Mouse (Mus musculus): ENCODE results near the gene Rnase12. TPM values are rescaled to one million over a fixed set of nuclear protein-coding genes. Genes with fewer than 3 reads are reported as not detected.

Gene Rnase12
- total RNA-seq, 2 experiments from 2014 or later = not detected

GRCm38 (mm10) chr14:51085086-51085485 lies 27.6 kb upstream of the Rnase12 start:
- no peak for DNase-seq

GRCm38 (mm10) chr14:51083805-51084204 lies 26.3 kb upstream of the Rnase12 start:
- no peak for DNase-seq

GRCm38 (mm10) chr14:51082599-51083581 lies 25.4 kb upstream of the Rnase12 start:
- no peak for DNase-seq

GRCm38 (mm10) chr14:51081035-51081434 lies 23.6 kb upstream of the Rnase12 start:
- no peak for DNase-seq

GRCm38 (mm10) chr14:51079180-51079579 lies 21.7 kb upstream of the Rnase12 start:
- no peak for DNase-seq

GRCm38 (mm10) chr14:51074335-51074734 lies 16.9 kb upstream of the Rnase12 start, which contains the start of gene Olfr750:
Olfr750 (minus strand) TSS chr14:51074435.
- no peak for DNase-seq

- DNase-seq = peak; percentile 32
These were observed 12.2 kb upstream of the Rnase12 start for GRCm38 (mm10) chr14:51069617-51070016.

- DNase-seq = no peak
These were observed 11.5 kb upstream of the Rnase12 start for GRCm38 (mm10) chr14:51068956-51069355.

- DNase-seq = no peak
These were observed 3.3 kb upstream of the Rnase12 start for GRCm38 (mm10) chr14:51060761-51061160.

GRCm38 (mm10) chr14:51054243-51055237 lies 2.9 kb downstream of the Rnase12 start:
- DNase-seq = no peak

- DNase-seq = no peak
These were observed 4.3 kb downstream of the Rnase12 start for GRCm38 (mm10) chr14:51053176-51053575.

GRCm38 (mm10) chr14:51051941-51052340 lies 5.5 kb downstream of the Rnase12 start:
- DNase-seq = no peak

GRCm38 (mm10) chr14:51050063-51050462 lies 7.4 kb downstream of the Rnase12 start, which contains the start of gene Rnase11:
Rnase11 (minus strand) TSS chr14:51050163.
- DNase-seq = no peak

GRCm38 (mm10) chr14:51047846-51048245 lies 9.6 kb downstream of the Rnase12 start:
- DNase-seq = no peak

GRCm38 (mm10) chr14:51041769-51042168 lies 15.7 kb downstream of the Rnase12 start, which contains the start of gene Rnase9:
Rnase9 (minus strand) TSS chr14:51041869.
- no peak for DNase-seq

- no peak for DNase-seq
These were observed 21.2 kb downstream of the Rnase12 start for GRCm38 (mm10) chr14:51036214-51036613.

GRCm38 (mm10) chr14:51035206-51035605 lies 22.3 kb downstream of the Rnase12 start:
- DNase-seq = no peak

- no peak for DNase-seq
These were observed 29.9 kb downstream of the Rnase12 start for GRCm38 (mm10) chr14:51027387-51028155.

GRCm38 (mm10) chr14:51026391-51027133 lies 30.9 kb downstream of the Rnase12 start:
- DNase-seq = peak; percentile 40

GRCm38 (mm10) chr14:51024820-51025219 lies 32.6 kb downstream of the Rnase12 start:
- DNase-seq = no peak

GRCm38 (mm10) chr14:51023457-51023856 lies 34.0 kb downstream of the Rnase12 start:
- DNase-seq = no peak
